Mouse (Mus musculus) CH12.LX (cell line): Measurements from ENCODE around the gene Trhr2.

Experiments used
- CTCF ChIP-seq, 2 experiments: IDR thresholded peaks in 1 of 2; conservative IDR thresholded peaks in 1 of 2; 2 replicates each; pipeline ENCODE4 v1.5.1; 2011 to 2012; ENCODE audit warnings: low read depth in 2 of 2, low read length in 2 of 2, improper control_type of control experiment in 1 of 2, inconsistent platforms in 1 of 2, mild to moderate bottlenecking in 1 of 2, moderate library complexity in 1 of 2
- ELF1 ChIP-seq: IDR thresholded peaks from 2 replicates; pipeline ENCODE4 v1.6.1; 2014; ENCODE audit warnings: low read depth, mild to moderate bottlenecking, inconsistent platforms, low read length, improper control_type of control experiment
- EP300 ChIP-seq: IDR thresholded peaks from 2 replicates; pipeline ENCODE4 v1.6.1; 2011; ENCODE audit warnings: low read length, improper control_type of control experiment
- ETS1 ChIP-seq: conservative IDR thresholded peaks from 2 replicates; pipeline ENCODE4 v1.6.1; 2012; ENCODE audit warnings: low read depth, mild to moderate bottlenecking, inconsistent platforms, low read length, improper control_type of control experiment, moderate library complexity
- IRF4 ChIP-seq: IDR thresholded peaks from 2 replicates; pipeline ENCODE4 v1.6.1; 2014; ENCODE audit warnings: low read depth, mild to moderate bottlenecking, inconsistent platforms, low read length, improper control_type of control experiment
- POLR2A ChIP-seq: IDR thresholded peaks from 2 replicates; pipeline ENCODE4 v1.6.1; 2011; ENCODE audit warnings: low read depth, mild to moderate bottlenecking, improper control_type of control experiment, low read length
- RCOR1 ChIP-seq: conservative IDR thresholded peaks from 2 replicates; pipeline ENCODE4 v1.6.1; 2012; ENCODE audit warnings: low read depth, mild to moderate bottlenecking, inconsistent platforms, low read length, improper control_type of control experiment
- SIN3A ChIP-seq: IDR thresholded peaks from 2 replicates; pipeline ENCODE4 v1.6.1; 2012; ENCODE audit warnings: low read length, improper control_type of control experiment, inconsistent platforms
- UBTF ChIP-seq: IDR thresholded peaks from 2 replicates; pipeline ENCODE4 v1.6.1; 2012; ENCODE audit warnings: low read depth, mild to moderate bottlenecking, inconsistent platforms, low read length, improper control_type of control experiment, moderate library complexity

GRCm38 (mm10) chr8:122340761-122341160 is 19.8 kb downstream of the Trhr2 start:
- TF ChIP-seq CTCF (conservative IDR thresholded peaks at IDR 0.05 in 1 of 2, IDR thresholded peaks at IDR 0.05 in 1 of 2; ENCODE audit: low read depth in 2 of 2, low read length in 2 of 2), result no peak
- TF ChIP-seq ETS1, result no peak
- no peak for TF ChIP-seq IRF4
- TF ChIP-seq SIN3A, result no peak
- TF ChIP-seq EP300, result no peak
- TF ChIP-seq POLR2A, result no peak
- TF ChIP-seq UBTF, result no peak
- no peak for TF ChIP-seq ELF1
- TF ChIP-seq RCOR1, result no peak
